Comparison of ENCODE assay signal across 31 mouse cellular contexts in the genomic region with DNA sequence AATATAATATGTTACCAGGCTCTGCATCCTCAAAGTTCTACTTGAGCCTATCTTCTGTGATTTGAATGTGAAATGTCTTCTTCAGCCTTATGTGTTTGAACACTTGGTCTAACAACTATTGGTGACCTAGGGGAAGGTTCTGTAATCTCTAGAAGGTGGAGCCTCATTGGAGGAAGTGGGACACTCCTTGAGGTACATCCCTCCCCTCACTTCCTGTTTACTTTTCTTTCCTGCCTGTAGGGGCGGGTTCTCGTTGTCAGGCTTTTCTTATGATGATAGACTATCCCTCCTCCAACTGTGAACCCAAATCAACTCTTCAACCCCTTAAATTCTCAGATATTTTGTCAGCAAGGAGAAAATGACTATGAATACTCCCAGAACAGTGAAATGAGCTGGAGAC.
DNase-seq lines count a peak whose midpoint lies in the region; ATAC-seq and TF ChIP-seq lines count a peak whose summit lies in the region.
"Had no signal": no experiment of that assay in that cellular context is flagged by ENCODE, and none has a peak within 500 bp of the region (broad histone marks: within the 10 kb centered on the region; RNA-seq: fewer than 3 reads in every experiment).

No protein-coding gene starts in this region.

- dilution Hi-C loops in CH12.LX (cut with MboI; ENCODE audit: extremely low pct_ligation_motif_present, extremely low pct_unique_long_range_greater_than_20kb, low sequenced_read_pairs), result no loop called here

- no peaks in the 10 kb centered on the region for H3K27me3 ChIP-seq in CH12.LX (replicated peaks)
- H3K27me3 ChIP-seq: forebrain, embryonic 12.5 days; hindbrain, embryonic 12.5 days had no signal

- TF ChIP-seq EP300 in CH12.LX (IDR thresholded peaks at IDR 0.05; ENCODE audit: low read length), result no peak

- peak; percentile 39 for DNase-seq in CD4-positive helper T cell, adult 2 months (ENCODE audit: low read depth, low spot score)
- DNase-seq in CH12.LX (ENCODE audit: extremely low read depth), result peak; percentile 29
- no peak for DNase-seq in lung, postnatal 36 days
- DNase-seq in retina, embryonic 14.5 days (ENCODE audit: low spot score), result no peak
- DNase-seq: adrenal gland, postnatal 25 days; cerebellum, adult 11-12 months; cerebellum, adult 9-11 months; forebrain, postnatal 0 days; gastrocnemius, postnatal 14 days; heart, adult 11 months; heart, postnatal 36 days; kidney, adult 9 months; kidney, postnatal 10 days; liver; lung, adult 2 months; lung, postnatal 10 days; right cerebral cortex, adult 18-20 months; spleen, adult 18-20 months; thymus, postnatal 25 days had no signal

- no peak for TF ChIP-seq RAD21 in CH12.LX (IDR thresholded peaks at IDR 0.05; ENCODE audit: low read depth, low read length)

- no peak for TF ChIP-seq CTCF in CH12.LX (conservative IDR thresholded peaks at IDR 0.05 in 1 of 2, IDR thresholded peaks at IDR 0.05 in 1 of 2; ENCODE audit: low read depth in 2 of 2, low read length in 2 of 2)

- H3K27ac ChIP-seq in CH12.LX (ENCODE audit: insufficient read depth, low read depth), result no peak overlapping the region
- H3K27ac ChIP-seq: forebrain, embryonic 12.5 days; hindbrain, embryonic 12.5 days; hindbrain, postnatal 0 days; liver, embryonic 14.5 days; stomach, postnatal 0 days had no signal

- no peak for TF ChIP-seq POLR2A in CH12.LX (IDR thresholded peaks at IDR 0.05; ENCODE audit: low read depth, low read length)

- peaks cover 0 to 5% of the 10 kb centered on the region in 2 experiments; a peak in 1 of 4 replicates for H3K4me1 ChIP-seq in CH12.LX (ENCODE audit: control insufficient read depth in 1 of 2, insufficient read depth in 2 of 2)
- H3K4me1 ChIP-seq: forebrain, embryonic 12.5 days; hindbrain, embryonic 12.5 days had no signal

- in situ Hi-C loops in CH12.LX (cut with MboI; ENCODE audit: low pct_ligation_motif_present, low pct_unique_long_range_greater_than_20kb, low sequenced_read_pairs), result no loop called here

- H3K4me2 ChIP-seq in CH12.LX (ENCODE audit: insufficient read depth, low read depth, poor library complexity, severe bottlenecking), result no peak overlapping the region
- H3K4me2 ChIP-seq: forebrain, embryonic 12.5 days; heart, embryonic 11.5 days; hindbrain, embryonic 12.5 days; midbrain, embryonic 11.5 days had no signal

- no peaks in the 10 kb centered on the region for H3K79me2 ChIP-seq in CH12.LX (replicated peaks; ENCODE audit: control insufficient read depth, extremely low read depth, insufficient read depth, poor library complexity, severe bottlenecking)

- no peaks in the 10 kb centered on the region for H3K9me3 ChIP-seq in CH12.LX (replicated peaks; ENCODE audit: low read length)
- H3K9me3 ChIP-seq: forebrain, embryonic 12.5 days; hindbrain, embryonic 12.5 days had no signal

- H3K36me3 ChIP-seq in CH12.LX (replicated peaks in 1 of 2; ENCODE audit: control insufficient read depth in 1 of 2, insufficient read depth in 1 of 2, low read length in 1 of 2), result no peaks in the 10 kb centered on the region
- H3K36me3 ChIP-seq: forebrain, embryonic 12.5 days; hindbrain, embryonic 12.5 days had no signal

- H3K4me3 ChIP-seq in CH12.LX (replicated peaks in 1 of 3; ENCODE audit: low read depth in 2 of 3, low read length in 2 of 3, poor library complexity in 1 of 3), result no peak overlapping the region
- H3K4me3 ChIP-seq: erythroblast, embryonic 14.5 days; forebrain, embryonic 12.5 days; hindbrain, embryonic 12.5 days had no signal

- peak; percentile 59 for ATAC-seq in granulocyte monocyte progenitor cell, adult 5-6 weeks (replicated peaks; ENCODE audit: poor library complexity, severe bottlenecking)
- ATAC-seq in monocyte, adult 5-6 weeks (replicated peaks; ENCODE audit: insufficient number of reproducible peaks, low FRiP score, low TSS enrichment, poor library complexity, severe bottlenecking), result peak; percentile 59
- no peak for ATAC-seq in frontal cortex, adult (ENCODE audit: low TSS enrichment)
- ATAC-seq: forebrain, postnatal 0 days; hindbrain, postnatal 0 days; intestine, postnatal 0 days had no signal

- no peak overlapping the region for H3K9ac ChIP-seq in CH12.LX (ENCODE audit: insufficient read depth, low read depth)
- H3K9ac ChIP-seq: forebrain, embryonic 12.5 days; forebrain, postnatal 0 days; hindbrain, embryonic 12.5 days; liver, embryonic 14.5 days had no signal

TF ChIP-seq in CH12.LX, 34 proteins besides CTCF, POLR2A, EP300 and RAD21:
- TF ChIP-seq ELF1 (IDR thresholded peaks at IDR 0.05; ENCODE audit: low read depth, low read length) (peak; percentile 56; the same call in 1 of the 2 replicates), RCOR1 (conservative IDR thresholded peaks at IDR 0.05; ENCODE audit: low read depth, low read length) (no peak)

Comparison
In these comparisons a context has a peak if more than half of its experiments do, and no peak if none do; other contexts are left out.
1. DNase-seq: peak in CD4-positive helper T cell, adult 2 months (single experiment) and CH12.LX (single experiment); none in lung, postnatal 36 days (single experiment) and retina, embryonic 14.5 days (single experiment).